Mouse (Mus musculus) heart, embryonic 14.5 days (tissue): ENCODE data around the gene Brd3os. TPM values are rescaled to one million over a fixed set of nuclear protein-coding genes. Genes with fewer than 3 reads are reported as not detected.

ENCODE experiments used
- ATAC-seq: fragments of 200-750 bp; cut with Nextera tagmentation; 2 replicates; pipeline ENCODE4 v1.8.0; 2017; ENCODE audit warnings: low read depth, moderate TSS enrichment; ENCODE audit not compliant: insufficient number of reproducible peaks, insufficient read depth, low FRiP score
- H3K27ac ChIP-seq, 2 experiments: fragments of 200-500 bp in 1 of 2; fragments of 300-500 bp in 1 of 2; sonication (generic) in 1 of 2; replicated peaks in 1 of 2; 2 replicates each; pipeline ENCODE4 v1.5.1; 2012 to 2014; ENCODE audit warnings: low read depth in 2 of 2, low read length in 2 of 2, control low read depth in 1 of 2, mild to moderate bottlenecking in 1 of 2, mixed read lengths in 1 of 2; ENCODE audit not compliant: control insufficient read depth in 1 of 2, insufficient read depth in 1 of 2
- H3K27me3 ChIP-seq: fragments of 300-500 bp; sonication (generic); 2 replicates; pipeline ENCODE4 v1.6.1; 2014; ENCODE audit warnings: mild to moderate bottlenecking, low read length, control low read depth; ENCODE audit not compliant: control insufficient read depth, insufficient read depth
- H3K36me3 ChIP-seq: fragments of 300-500 bp; sonication (generic); 2 replicates; pipeline ENCODE4 v1.6.1; 2014; ENCODE audit warnings: mild to moderate bottlenecking, control low read depth, low read length, mixed read lengths; ENCODE audit not compliant: control insufficient read depth, insufficient read depth
- H3K4me1 ChIP-seq, 2 experiments: fragments of 200-500 bp in 1 of 2; fragments of 300-500 bp in 1 of 2; sonication (generic) in 1 of 2; 2 replicates each; pipeline ENCODE4 v1.6.1; 2012 to 2014; ENCODE audit warnings: low read length in 2 of 2, control low read depth in 1 of 2, mixed read lengths in 1 of 2; ENCODE audit not compliant: control insufficient read depth in 2 of 2, insufficient read depth in 2 of 2
- H3K4me2 ChIP-seq: fragments of 300-500 bp; sonication (generic); 2 replicates; pipeline ENCODE4 v1.6.1; 2014; ENCODE audit warnings: mild to moderate bottlenecking, low read length
- H3K4me3 ChIP-seq, 2 experiments: fragments of 200-500 bp in 1 of 2; fragments of 300-500 bp in 1 of 2; sonication (generic) in 1 of 2; 2 replicates each; pipeline ENCODE4 v1.5.1; 2012 to 2014; ENCODE audit warnings: low read length in 2 of 2, mild to moderate bottlenecking in 2 of 2, control low read depth in 1 of 2, low read depth in 1 of 2, moderate library complexity in 1 of 2; ENCODE audit not compliant: control insufficient read depth in 1 of 2, insufficient read depth in 1 of 2
- H3K9ac ChIP-seq: fragments of 300-500 bp; sonication (generic); 2 replicates; pipeline ENCODE4 v1.6.1; 2014; ENCODE audit warnings: mild to moderate bottlenecking, low read length
- H3K9me3 ChIP-seq: fragments of 300-500 bp; sonication (generic); 2 replicates; pipeline ENCODE4 v1.6.1; 2016; ENCODE audit warnings: low read length, control low read depth; ENCODE audit not compliant: control insufficient read depth
- WGBS: fragments of 180-500 bp; shearing (Covaris S2); extraction: QIAGEN DNeasy Blood & Tissue Kit; methylation state at CpG from one replicate; pipeline ENCODE4 v1.1.7; 2014; 5-methylcytosine and 5-hydroxymethylcytosine counted together
- microRNA-seq: library from miRNA; unstranded; fragments of <30 nt; microRNA quantifications from one replicate; pipeline ENCODE4, GENCODE M21; 2016
- polyA plus RNA-seq: library from polyadenylated mRNA; unstranded; fragments of >200 nt; fragmentation: Nextera tagmentation; extraction: Ambion mirVana; gene quantifications from 2 replicates; pipeline ENCODE4 v1.2.1, GENCODE M21; 2014

The Brd3os gene
- polyA plus RNA-seq, 1 experiment from 2014 or later: 4.6 TPM

DNA sequence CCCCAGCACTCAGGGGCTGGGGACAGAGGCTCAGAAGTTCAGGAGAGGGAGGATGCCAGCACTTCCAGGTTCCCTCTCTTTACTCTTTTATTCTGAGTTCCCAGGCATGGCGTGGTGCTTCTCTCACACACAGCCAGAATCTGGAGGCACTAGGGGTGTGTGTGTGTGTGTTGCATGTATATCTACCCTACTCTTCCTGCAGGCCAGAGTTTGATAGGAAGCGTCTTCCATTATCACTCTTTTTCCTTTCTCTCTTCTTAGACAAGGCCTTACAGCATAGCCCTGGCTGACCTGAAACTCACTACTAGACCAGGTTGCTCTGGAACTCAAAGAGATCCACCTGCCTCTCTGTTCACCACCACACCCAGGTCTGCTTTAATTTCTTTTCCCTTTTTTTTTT, 48.8 kb downstream of the Brd3os start:
- H3K9ac ChIP-seq: no peak overlapping the region
- peaks cover 3% of the 10 kb centered on the region; the same call in 1 of the 2 replicates for H3K9me3 ChIP-seq
- ATAC-seq: no peak
- peaks cover 0 to 2% of the 10 kb centered on the region in 2 experiments; a peak in 1 of 4 replicates for H3K4me1 ChIP-seq
- H3K27ac ChIP-seq: no peak overlapping the region
- no peaks in the 10 kb centered on the region for H3K36me3 ChIP-seq
- 66% methylated on average over 2 of the region's 2 CpGs for WGBS
- no peak overlapping the region for H3K4me2 ChIP-seq
- no peak overlapping the region for H3K4me3 ChIP-seq
- no peaks in the 10 kb centered on the region for H3K27me3 ChIP-seq

Small RNA genes within 50 kb of the gene (microRNA-seq; reads per million reads assigned to microRNA genes)
- gene Gm24049 (not detected), gene Mir7578 (not detected)

Other genes with a start within 250 kb of the Brd3os start
- 19.0 and 21.6 TPM in 2 replicates for gene Sardh, start 194.0 kb upstream of the Brd3os start, polyA plus RNA-seq
- 3.6 and 4.1 TPM in 2 replicates for gene Vav2, start 15.3 kb upstream of the Brd3os start, polyA plus RNA-seq
- gene Brd3, start 65.3 kb downstream of the Brd3os start, polyA plus RNA-seq: 70.8 and 74.8 TPM in 2 replicates
- gene Wdr5, start 72.8 kb downstream of the Brd3os start, polyA plus RNA-seq: 29.5 and 30.2 TPM in 2 replicates
- gene Rxra, start 234.1 kb downstream of the Brd3os start, polyA plus RNA-seq: 5.2 and 5.7 TPM in 2 replicates